Mouse (Mus musculus) liver, embryonic 12.5 days (tissue): ENCODE measurements around the gene Smarcd3. TPM values are rescaled to one million over a fixed set of nuclear protein-coding genes. Genes with fewer than 3 reads are reported as not detected.

Source experiments
- ATAC-seq: fragments of 200-750 bp; cut with Nextera tagmentation; 2 replicates; pipeline ENCODE4 v1.8.0; 2017; ENCODE audit warnings: moderate number of reproducible peaks, mild to moderate bottlenecking, moderate library complexity
- H3K27ac ChIP-seq: fragments of 300-500 bp; sonication (generic); 2 replicates; pipeline ENCODE4 v1.5.1; 2016; ENCODE audit warnings: mild to moderate bottlenecking
- H3K27me3 ChIP-seq: fragments of 300-500 bp; sonication (generic); replicated peaks from 2 replicates; pipeline ENCODE4 v1.6.1; 2016; ENCODE audit warnings: mild to moderate bottlenecking, moderate library complexity
- H3K36me3 ChIP-seq: fragments of 300-500 bp; sonication (generic); 2 replicates; pipeline ENCODE4 v1.6.1; 2016; ENCODE audit warnings: mild to moderate bottlenecking, moderate library complexity
- H3K4me1 ChIP-seq: fragments of 300-500 bp; sonication (generic); 2 replicates; pipeline ENCODE4 v1.6.1; 2016
- H3K4me2 ChIP-seq: fragments of 300-500 bp; sonication (generic); 2 replicates; pipeline ENCODE4 v1.6.1; 2016; ENCODE audit warnings: mild to moderate bottlenecking, moderate library complexity
- H3K4me3 ChIP-seq: fragments of 300-500 bp; sonication (generic); 2 replicates; pipeline ENCODE4 v1.5.1; 2016; ENCODE audit warnings: mild to moderate bottlenecking, moderate library complexity
- H3K9ac ChIP-seq: fragments of 300-500 bp; sonication (generic); 2 replicates; pipeline ENCODE4 v1.6.1; 2016; ENCODE audit warnings: mild to moderate bottlenecking, moderate library complexity
- H3K9me3 ChIP-seq: fragments of 300-500 bp; sonication (generic); replicated peaks from 2 replicates; pipeline ENCODE4 v1.6.1; 2016; ENCODE audit warnings: mild to moderate bottlenecking, moderate library complexity
- WGBS: fragments of 180-500 bp; shearing (Covaris S2); methylation state at CpG from one replicate; pipeline ENCODE4 v1.1.7; 2016; ENCODE audit not compliant: insufficient replicate concordance; 5-methylcytosine and 5-hydroxymethylcytosine counted together
- polyA plus RNA-seq: library from polyadenylated mRNA; unstranded; fragments of >200 nt; fragmentation: Nextera tagmentation; extraction: Ambion mirVana; gene quantifications from 2 replicates; pipeline ENCODE4 v1.2.1, GENCODE M21; 2016

Smarcd3 gene
- polyA plus RNA-seq, 1 experiment from 2014 or later: 5.8 TPM

- no peak for ATAC-seq
- Histone ChIP-seq H3K4me1 (peaks cover 37% of the 10 kb centered on the region), H3K4me2 (peak overlapping the region; percentile 59), H3K27ac (peak overlapping the region; percentile 78), H3K9me3 (no peaks in the 10 kb centered on the region), H3K27me3 (peaks cover 97% of the 10 kb centered on the region), H3K36me3 (no peaks in the 10 kb centered on the region), H3K9ac (peak overlapping the region; percentile 54), H3K4me3 (peak overlapping the region; percentile 46)
- WGBS: 1% methylated on average over 73 of the region's 73 CpGs
Observed at GRCm38 (mm10) chr5:24601911-24602750, 22.1 kb downstream of the Smarcd3 start.

- H3K4me2 ChIP-seq: peak overlapping the region; percentile 59
- H3K4me3 ChIP-seq: peak overlapping the region; percentile 46
- no peaks in the 10 kb centered on the region for H3K36me3 ChIP-seq
- no peak for ATAC-seq
- H3K27ac ChIP-seq: peak overlapping the region; percentile 78
- H3K4me1 ChIP-seq: peaks cover 40% of the 10 kb centered on the region
- no peaks in the 10 kb centered on the region for H3K9me3 ChIP-seq
- H3K9ac ChIP-seq: peak overlapping the region; percentile 54; the same call in 1 of the 2 replicates
- H3K27me3 ChIP-seq: peaks cover 97% of the 10 kb centered on the region
- WGBS: 4% methylated on average over 33 of the region's 33 CpGs
Observed at GRCm38 (mm10) chr5:24601071-24601835, 23.0 kb downstream of the Smarcd3 start.

DNA sequence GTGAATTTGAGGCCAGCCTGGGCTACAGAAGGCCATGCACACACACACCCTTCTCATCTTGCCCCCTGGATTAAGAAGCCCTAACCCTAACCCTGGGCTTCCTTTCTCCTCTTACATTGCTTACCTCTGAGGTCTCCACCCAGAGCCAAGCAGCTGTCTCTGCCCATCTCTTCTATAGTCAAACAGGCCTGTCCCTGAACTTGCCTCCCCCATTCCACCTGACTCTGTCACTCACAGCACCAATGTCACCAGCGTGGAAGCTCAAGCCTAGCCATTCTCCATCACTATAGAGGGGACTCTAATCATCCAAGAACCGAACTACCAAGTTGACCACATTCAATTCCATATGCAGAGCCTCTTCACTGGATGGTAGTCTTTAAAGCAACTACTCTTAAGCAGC, 24.0 kb downstream of the Smarcd3 start:
- Histone ChIP-seq H3K27me3 (peaks cover 97% of the 10 kb centered on the region), H3K9me3 (no peaks in the 10 kb centered on the region), H3K4me1 (peaks cover 35% of the 10 kb centered on the region), H3K27ac (no peak overlapping the region), H3K4me2 (no peak overlapping the region), H3K36me3 (no peaks in the 10 kb centered on the region), H3K4me3 (no peak overlapping the region), H3K9ac (no peak overlapping the region)
- no peak for ATAC-seq
- WGBS: 45% methylated on average over 2 of the region's 2 CpGs

GRCm38 (mm10) chr5:24599137-24599536, 25.1 kb downstream of the Smarcd3 start:
- H3K4me2 ChIP-seq: peak overlapping the region; percentile 74; the same call in 1 of the 2 replicates

DNA sequence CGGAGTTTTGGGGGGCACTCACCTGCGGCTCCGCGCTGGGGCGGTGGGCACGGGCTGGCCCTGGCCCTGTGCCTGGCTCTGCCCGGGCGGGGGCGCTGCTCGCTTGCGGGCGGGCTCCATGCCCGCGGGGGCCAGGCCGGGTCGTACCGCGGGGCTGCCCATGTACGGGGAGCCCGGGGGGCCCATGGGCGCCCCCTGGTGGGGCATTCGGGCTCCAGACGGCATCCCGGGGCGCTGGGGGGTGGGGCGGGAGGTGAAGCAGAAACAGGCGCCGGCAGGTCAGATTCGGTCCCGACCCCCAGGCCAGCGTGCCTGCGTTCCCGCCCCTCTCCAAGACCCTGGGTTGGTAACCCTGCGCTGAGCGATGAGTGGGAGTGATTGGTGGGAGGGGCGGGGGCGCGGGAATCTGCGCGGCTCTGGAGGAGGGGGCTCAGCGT, 25.6 kb downstream of the Smarcd3 start:
- Histone ChIP-seq H3K27ac (no peak overlapping the region), H3K9ac (peak overlapping the region; percentile 25), H3K4me1 (peaks cover 35% of the 10 kb centered on the region), H3K36me3 (0 out of 2 replicates have a peak, but pooled peaks cover 3% of the 10 kb centered on the region), H3K27me3 (peaks cover 92% of the 10 kb centered on the region), H3K4me2 (peak overlapping the region; percentile 74), H3K9me3 (no peaks in the 10 kb centered on the region), H3K4me3 (peak overlapping the region; percentile 48)
- ATAC-seq: no peak
- WGBS: 1% methylated on average over 41 of the region's 41 CpGs

More at GRCm38 (mm10) chr5:24599137-24599536, 25.1 kb downstream of the Smarcd3 start:
- H3K9me3 ChIP-seq: no peaks in the 10 kb centered on the region
- WGBS: 14% methylated on average over 8 of the region's 8 CpGs
- H3K4me3 ChIP-seq: peak overlapping the region; percentile 48; the same call in 1 of the 2 replicates
- H3K27ac ChIP-seq: no peak overlapping the region
- H3K36me3 ChIP-seq: 0 out of 2 replicates have a peak, but pooled peaks cover 3% of the 10 kb centered on the region
- H3K9ac ChIP-seq: no peak overlapping the region
- peaks cover 35% of the 10 kb centered on the region for H3K4me1 ChIP-seq
- H3K27me3 ChIP-seq: peaks cover 95% of the 10 kb centered on the region
- ATAC-seq: no peak

DNA sequence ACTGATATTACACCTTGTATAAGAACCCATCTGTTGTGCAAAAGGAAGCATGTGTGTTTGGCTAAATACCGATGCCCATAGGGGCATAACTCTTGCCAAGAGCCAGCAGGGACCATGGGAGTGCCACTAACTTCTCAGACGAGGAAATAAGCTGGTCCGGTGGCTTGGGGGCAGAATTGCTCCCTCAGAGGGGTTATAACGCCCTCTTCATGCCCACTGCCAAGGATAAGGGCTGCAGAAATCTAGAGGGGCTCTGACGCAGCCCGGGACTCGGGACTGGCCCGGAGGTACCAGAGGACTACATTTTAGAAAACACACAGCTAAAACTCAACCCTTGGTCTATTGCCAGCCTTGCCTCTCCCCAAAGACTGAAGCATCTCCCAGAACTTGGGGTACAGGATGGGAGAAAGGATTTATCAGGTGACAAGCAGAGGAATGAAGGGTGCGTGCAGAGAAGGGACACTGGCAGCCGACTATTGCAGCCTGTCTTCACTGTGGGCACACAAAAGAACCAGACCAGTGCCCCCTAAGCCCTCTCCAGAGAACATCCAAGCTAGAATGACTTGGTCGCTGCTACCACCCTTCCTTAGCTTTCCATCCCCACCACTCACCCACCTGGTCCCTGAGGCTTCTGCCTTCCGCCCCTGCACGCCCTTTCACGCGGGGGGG, 26.2 kb downstream of the Smarcd3 start:
- 25% methylated on average over 15 of the region's 15 CpGs for WGBS
- Histone ChIP-seq H3K9ac (peak overlapping the region; percentile 25), H3K36me3 (0 out of 2 replicates have a peak, but pooled peaks cover 3% of the 10 kb centered on the region), H3K27ac (no peak overlapping the region), H3K9me3 (no peaks in the 10 kb centered on the region), H3K4me2 (peak overlapping the region; percentile 74), H3K4me3 (peak overlapping the region; percentile 48), H3K27me3 (peaks cover 92% of the 10 kb centered on the region), H3K4me1 (peaks cover 30% of the 10 kb centered on the region)
- no peak for ATAC-seq

- Histone ChIP-seq H3K27ac (no peak overlapping the region), H3K36me3 (0 out of 2 replicates have a peak, but pooled peaks cover 3% of the 10 kb centered on the region), H3K9me3 (no peaks in the 10 kb centered on the region), H3K4me2 (no peak overlapping the region), H3K9ac (no peak overlapping the region), H3K4me1 (peaks cover 31% of the 10 kb centered on the region), H3K27me3 (peaks cover 92% of the 10 kb centered on the region), H3K4me3 (no peak overlapping the region)
- WGBS: 45% methylated on average over 2 of the region's 2 CpGs
- ATAC-seq: no peak
Observed at GRCm38 (mm10) chr5:24597221-24597728, 26.9 kb downstream of the Smarcd3 start.

- peaks cover 92% of the 10 kb centered on the region for H3K27me3 ChIP-seq
- peaks cover 33% of the 10 kb centered on the region for H3K4me1 ChIP-seq
- H3K4me2 ChIP-seq: no peak overlapping the region
- no peak overlapping the region for H3K9ac ChIP-seq
- no peak overlapping the region for H3K4me3 ChIP-seq
- H3K9me3 ChIP-seq: no peaks in the 10 kb centered on the region
- ATAC-seq: no peak
- WGBS: 22% methylated on average over 11 of the region's 11 CpGs
- H3K27ac ChIP-seq: no peak overlapping the region
- peaks cover 6% of the 10 kb centered on the region; the same call in 1 of the 2 replicates for H3K36me3 ChIP-seq
Observed at GRCm38 (mm10) chr5:24596519-24597171, 27.6 kb downstream of the Smarcd3 start.

DNA sequence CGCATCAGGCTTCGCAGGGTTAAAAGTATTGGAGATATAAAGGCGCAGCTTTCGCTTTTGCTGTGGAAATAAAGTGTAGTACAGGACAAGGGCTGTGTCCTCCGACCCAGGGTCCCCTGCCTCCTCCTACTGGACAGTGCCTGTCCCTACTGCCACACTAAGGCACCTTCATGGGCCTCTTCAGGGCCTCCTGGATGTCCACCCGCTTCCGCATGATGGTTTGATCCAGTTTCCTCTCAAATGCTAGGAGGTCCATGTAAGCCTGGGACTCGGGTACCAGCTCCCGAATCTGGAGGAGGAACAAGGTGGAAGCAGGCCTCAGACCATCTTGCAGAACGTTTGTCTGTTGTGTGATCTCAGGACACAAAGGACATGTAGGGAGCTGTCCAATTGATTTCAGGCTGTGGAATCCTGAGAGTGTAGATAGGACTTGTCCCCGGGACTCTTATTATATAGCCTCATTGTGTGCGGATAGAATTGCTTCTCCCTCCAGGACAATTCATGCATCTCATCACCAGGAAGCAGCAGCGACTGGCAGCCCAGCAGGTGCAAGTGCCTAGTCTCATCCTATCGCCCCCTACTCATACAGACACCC, 28.3 kb downstream of the Smarcd3 start:
- peaks cover 10% of the 10 kb centered on the region; the same call in 1 of the 2 replicates for H3K36me3 ChIP-seq
- H3K9me3 ChIP-seq: no peaks in the 10 kb centered on the region
- peaks cover 90% of the 10 kb centered on the region for H3K27me3 ChIP-seq
- H3K4me1 ChIP-seq: peaks cover 41% of the 10 kb centered on the region
- H3K4me3 ChIP-seq: no peak overlapping the region
- WGBS: 68% methylated on average over 14 of the region's 14 CpGs
- H3K9ac ChIP-seq: no peak overlapping the region
- H3K27ac ChIP-seq: no peak overlapping the region
- no peak overlapping the region for H3K4me2 ChIP-seq
- ATAC-seq: no peak

GRCm38 (mm10) chr5:24595261-24595660, 28.9 kb downstream of the Smarcd3 start:
- Histone ChIP-seq H3K27me3 (peaks cover 84% of the 10 kb centered on the region), H3K4me1 (peaks cover 43% of the 10 kb centered on the region)
- 78% methylated on average over 5 of the region's 5 CpGs for WGBS

More at GRCm38 (mm10) chr5:24595261-24595660, 28.9 kb downstream of the Smarcd3 start:
- H3K36me3 ChIP-seq: peaks cover 11% of the 10 kb centered on the region; the same call in 1 of the 2 replicates
- no peak overlapping the region for H3K4me2 ChIP-seq
- no peak overlapping the region for H3K9ac ChIP-seq
- no peak for ATAC-seq
- no peak overlapping the region for H3K4me3 ChIP-seq
- H3K9me3 ChIP-seq: no peaks in the 10 kb centered on the region
- no peak overlapping the region for H3K27ac ChIP-seq
